Mouse (Mus musculus): ENCODE measurements around the gene Rpl27. TPM values are rescaled to one million over a fixed set of nuclear protein-coding genes. Genes with fewer than 3 reads are reported as not detected.
"Not testable (repeated sequence)": the region's sequence is repeated elsewhere in the genome, so short reads cannot be mapped to it uniquely, and the experiment has no call there.

Gene Rpl27
- total RNA-seq, 1 experiment: 1,307 TPM

- H3K36me3 ChIP-seq (ENCODE audit: control insufficient read depth, insufficient read depth, low read length, poor library complexity, severe bottlenecking): peaks cover 15% of the 10 kb centered on the region
- H3K4me1 ChIP-seq (ENCODE audit: control insufficient read depth in 2 of 2, insufficient read depth in 2 of 2, low read length in 2 of 2, poor library complexity in 1 of 2): peaks cover 6 to 13% of the 10 kb centered on the region in 2 experiments; a peak in 3 of 4 replicates
- H3K4me3 ChIP-seq (ENCODE audit: insufficient read depth in 1 of 2, low read depth in 1 of 2, low read length in 2 of 2, poor library complexity in 1 of 2, severe bottlenecking in 1 of 2): no peak overlapping the region
- no peak overlapping the region; the same call in 1 of the 2 replicates for H3K9ac ChIP-seq (ENCODE audit: insufficient read depth, low read depth, low read length, poor library complexity, severe bottlenecking)
- in situ Hi-C loops (cut with MboI; ENCODE audit: low sequenced_read_pairs in 2 of 2, unreplicated experiment in 2 of 2): no loop called here
- TF ChIP-seq HCFC1 (IDR thresholded peaks at IDR 0.05; ENCODE audit: borderline replicate concordance, insufficient read depth, low read length): no peak
- TF ChIP-seq ZC3H11A (IDR thresholded peaks at IDR 0.05; ENCODE audit: borderline replicate concordance, low read depth, low read length): no peak
- TF ChIP-seq CHD2 (IDR thresholded peaks at IDR 0.05; ENCODE audit: low read depth, low read length): no peak
- TF ChIP-seq ZNF384 (IDR thresholded peaks at IDR 0.05; ENCODE audit: low read depth, low read length): no peak
- TF ChIP-seq MAFK (IDR thresholded peaks at IDR 0.05; ENCODE audit: insufficient read depth, low read depth, low read length): no peak
- H3K9me3 ChIP-seq (ENCODE audit: control insufficient read depth, insufficient read depth, low read depth, low read length): no peaks in the 10 kb centered on the region
- H3K27ac ChIP-seq (ENCODE audit: insufficient read depth, low read depth, low read length, poor library complexity, severe bottlenecking): no peak overlapping the region
- DNase-seq (ENCODE audit: low read depth, low spot score): no peak
These were observed 6.8 kb downstream of the Rpl27 start for GRCm38 (mm10) chr11:101448899-101449298.

DNA sequence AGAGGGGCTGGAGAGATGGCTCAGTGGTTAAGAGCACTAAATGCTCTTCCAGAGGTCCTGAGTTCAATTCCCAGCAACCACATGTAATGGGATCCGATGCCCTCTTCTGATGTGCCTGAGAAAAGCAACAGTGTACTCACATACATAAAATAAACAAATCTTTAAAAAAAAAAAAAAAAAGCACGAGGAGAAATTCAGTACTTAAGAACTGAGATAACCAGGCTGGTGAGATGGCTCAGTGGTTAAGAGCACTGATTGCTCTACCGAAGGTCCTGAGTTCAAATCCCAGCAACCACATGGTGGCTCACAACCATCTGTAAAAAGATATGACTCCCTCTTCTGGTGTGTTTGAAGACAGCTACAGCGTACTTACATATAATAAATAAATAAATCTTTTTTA, 7.5 kb downstream of the Rpl27 start:
- H3K9ac ChIP-seq (ENCODE audit: insufficient read depth, low read depth, low read length, poor library complexity, severe bottlenecking); H3K4me1 ChIP-seq (ENCODE audit: control insufficient read depth in 2 of 2, insufficient read depth in 2 of 2, low read length in 2 of 2, poor library complexity in 1 of 2); in situ Hi-C loops (cut with MboI; ENCODE audit: low sequenced_read_pairs in 2 of 2, unreplicated experiment in 2 of 2); H3K36me3 ChIP-seq (ENCODE audit: control insufficient read depth, insufficient read depth, low read length, poor library complexity, severe bottlenecking); DNase-seq (ENCODE audit: low read depth, low spot score); H3K27ac ChIP-seq (ENCODE audit: insufficient read depth, low read depth, low read length, poor library complexity, severe bottlenecking); H3K9me3 ChIP-seq (ENCODE audit: control insufficient read depth, insufficient read depth, low read depth, low read length); H3K4me3 ChIP-seq (ENCODE audit: insufficient read depth in 1 of 2, low read depth in 1 of 2, low read length in 2 of 2, poor library complexity in 1 of 2, severe bottlenecking in 1 of 2): not testable (repeated sequence)

GRCm38 (mm10) chr11:101450394-101450793, 8.3 kb downstream of the Rpl27 start:
- Histone ChIP-seq H3K9ac (ENCODE audit: insufficient read depth, low read depth, low read length, poor library complexity, severe bottlenecking) (no peak overlapping the region), H3K4me3 (ENCODE audit: insufficient read depth in 1 of 2, low read depth in 1 of 2, low read length in 2 of 2, poor library complexity in 1 of 2, severe bottlenecking in 1 of 2) (no peak overlapping the region)
- DNase-seq (ENCODE audit: low read depth, low spot score): no peak

DNA sequence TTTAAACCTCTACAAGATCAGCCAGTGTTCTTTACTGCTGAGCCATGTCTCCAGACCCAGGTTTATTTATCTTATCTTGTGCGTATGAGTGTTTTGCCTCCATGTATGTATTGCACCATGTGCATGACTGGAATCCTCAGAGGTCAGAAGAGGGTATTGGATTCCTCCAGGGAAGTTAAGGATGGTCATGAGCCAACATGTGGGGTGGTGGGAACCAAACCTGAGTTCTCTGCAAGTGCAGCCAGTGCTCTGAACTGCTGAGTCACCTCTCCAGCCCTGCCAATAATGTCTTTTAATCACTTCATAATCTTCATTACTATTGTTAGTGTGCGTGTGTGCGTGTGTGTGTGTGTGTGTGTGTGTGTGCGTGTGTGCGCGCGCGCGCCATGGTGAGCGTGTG, 9.4 kb downstream of the Rpl27 start:
- Histone ChIP-seq H3K9me3 (ENCODE audit: control insufficient read depth, insufficient read depth, low read depth, low read length) (no peaks in the 10 kb centered on the region), H3K27ac (ENCODE audit: insufficient read depth, low read depth, low read length, poor library complexity, severe bottlenecking) (no peak overlapping the region), H3K9ac (ENCODE audit: insufficient read depth, low read depth, low read length, poor library complexity, severe bottlenecking) (no peak overlapping the region; the same call in 1 of the 2 replicates), H3K4me3 (ENCODE audit: insufficient read depth in 1 of 2, low read depth in 1 of 2, low read length in 2 of 2, poor library complexity in 1 of 2, severe bottlenecking in 1 of 2) (no peak overlapping the region), H3K36me3 (ENCODE audit: control insufficient read depth, insufficient read depth, low read length, poor library complexity, severe bottlenecking) (no peaks in the 10 kb centered on the region), H3K4me1 (ENCODE audit: control insufficient read depth in 2 of 2, insufficient read depth in 2 of 2, low read length in 2 of 2, poor library complexity in 1 of 2) (peaks cover 6 to 8% of the 10 kb centered on the region in 2 experiments; a peak in 3 of 4 replicates)
- no peak for DNase-seq (ENCODE audit: low read depth, low spot score)
- in situ Hi-C loops (cut with MboI; ENCODE audit: low sequenced_read_pairs in 2 of 2, unreplicated experiment in 2 of 2): no loop called here
- TF ChIP-seq ZC3H11A (IDR thresholded peaks at IDR 0.05; ENCODE audit: borderline replicate concordance, low read depth, low read length): no peak
- TF ChIP-seq ZNF384 (IDR thresholded peaks at IDR 0.05; ENCODE audit: low read depth, low read length): no peak
- TF ChIP-seq CHD2 (IDR thresholded peaks at IDR 0.05; ENCODE audit: low read depth, low read length): no peak
- TF ChIP-seq MAFK (IDR thresholded peaks at IDR 0.05; ENCODE audit: insufficient read depth, low read depth, low read length): 0 out of 2 replicates have a peak, but pooled peaks have one; percentile 45

More at GRCm38 (mm10) chr11:101450394-101450793, 8.3 kb downstream of the Rpl27 start:
- peak; percentile 26; the same call in 1 of the 2 replicates for TF ChIP-seq ZC3H11A (IDR thresholded peaks at IDR 0.05; ENCODE audit: borderline replicate concordance, low read depth, low read length)
- TF ChIP-seq ZNF384 (IDR thresholded peaks at IDR 0.05; ENCODE audit: low read depth, low read length): no peak
- no peak for TF ChIP-seq HCFC1 (IDR thresholded peaks at IDR 0.05; ENCODE audit: borderline replicate concordance, insufficient read depth, low read length)
- no peak for TF ChIP-seq MAFK (IDR thresholded peaks at IDR 0.05; ENCODE audit: insufficient read depth, low read depth, low read length)
- no peak for TF ChIP-seq CHD2 (IDR thresholded peaks at IDR 0.05; ENCODE audit: low read depth, low read length)
- peaks cover 2% of the 10 kb centered on the region; the same call in 1 of the 2 replicates for H3K36me3 ChIP-seq (ENCODE audit: control insufficient read depth, insufficient read depth, low read length, poor library complexity, severe bottlenecking)
- H3K9me3 ChIP-seq (ENCODE audit: control insufficient read depth, insufficient read depth, low read depth, low read length): no peaks in the 10 kb centered on the region
- H3K27ac ChIP-seq (ENCODE audit: insufficient read depth, low read depth, low read length, poor library complexity, severe bottlenecking): no peak overlapping the region
- in situ Hi-C loops (cut with MboI; ENCODE audit: low sequenced_read_pairs in 2 of 2, unreplicated experiment in 2 of 2): no loop called here
- H3K4me1 ChIP-seq (ENCODE audit: control insufficient read depth in 2 of 2, insufficient read depth in 2 of 2, low read length in 2 of 2, poor library complexity in 1 of 2): peaks cover 6 to 8% of the 10 kb centered on the region in 2 experiments; a peak in 3 of 4 replicates
